Mouse (Mus musculus) B cell, adult 2 months (primary cell): Measurements from ENCODE around the gene Asb2.

Experiments
- DNase-seq, 2 experiments: peaks; one replicate each; pipeline ENCODE4 v3.0.0; 2022

Asb2 gene

GRCm38 (mm10) chr12:103355746-103356414 lies at the start of gene Asb2:
Gene Asb2, minus strand, starts transcription at chr12:103356001.
- DNase-seq: no peak

- DNase-seq: no peak
These were observed 48.3 kb upstream of the Asb2 start for GRCm38 (mm10) chr12:103404131-103404530.

GRCm38 (mm10) chr12:103396751-103397150 lies 41.0 kb upstream of the Asb2 start:
- DNase-seq: peak; percentile 18 to 21

GRCm38 (mm10) chr12:103395486-103396275 lies 39.9 kb upstream of the Asb2 start:
- no peak for DNase-seq

- DNase-seq: no peak
These were observed 37.7 kb upstream of the Asb2 start for GRCm38 (mm10) chr12:103393528-103393927.

GRCm38 (mm10) chr12:103391098-103391497 lies 35.3 kb upstream of the Asb2 start:
- no peak for DNase-seq

GRCm38 (mm10) chr12:103389982-103390381 lies 34.2 kb upstream of the Asb2 start:
- DNase-seq: no peak

- no peak for DNase-seq
These were observed 33.5 kb upstream of the Asb2 start for GRCm38 (mm10) chr12:103389348-103389727.

- DNase-seq: peak; percentile 93 to 94
These were observed 32.9 kb upstream of the Asb2 start, which contains the start of gene Otub2 for GRCm38 (mm10) chr12:103388505-103389347. Gene Otub2, plus strand, starts transcription at chr12:103388682.

GRCm38 (mm10) chr12:103380226-103380625 lies 24.4 kb upstream of the Asb2 start:
- no peak for DNase-seq

- no peak for DNase-seq
These were observed 21.0 kb upstream of the Asb2 start for GRCm38 (mm10) chr12:103376774-103377173.

- no peak for DNase-seq
These were observed 20.3 kb upstream of the Asb2 start for GRCm38 (mm10) chr12:103376124-103376523.

GRCm38 (mm10) chr12:103373530-103374236 lies 17.9 kb upstream of the Asb2 start:
- DNase-seq: no peak

- DNase-seq: peak; percentile 75 to 78
These were observed 15.9 kb upstream of the Asb2 start for GRCm38 (mm10) chr12:103371711-103372110.

GRCm38 (mm10) chr12:103370861-103371260 lies 15.1 kb upstream of the Asb2 start:
- DNase-seq: no peak

- no peak for DNase-seq
These were observed 13.0 kb upstream of the Asb2 start for GRCm38 (mm10) chr12:103368777-103369176.

GRCm38 (mm10) chr12:103368326-103368669 lies 12.5 kb upstream of the Asb2 start:
- no peak for DNase-seq

- DNase-seq: peak; percentile 82 to 83
These were observed 12.0 kb upstream of the Asb2 start for GRCm38 (mm10) chr12:103367620-103368325.

- DNase-seq: no peak
These were observed 11.4 kb upstream of the Asb2 start for GRCm38 (mm10) chr12:103367171-103367570.

GRCm38 (mm10) chr12:103362336-103362735 lies 6.5 kb upstream of the Asb2 start:
- DNase-seq: no peak

GRCm38 (mm10) chr12:103361539-103362307 lies 5.9 kb upstream of the Asb2 start:
- DNase-seq: no peak
